24 mouse cellular contexts compared by ENCODE assay signal in the genomic region with DNA sequence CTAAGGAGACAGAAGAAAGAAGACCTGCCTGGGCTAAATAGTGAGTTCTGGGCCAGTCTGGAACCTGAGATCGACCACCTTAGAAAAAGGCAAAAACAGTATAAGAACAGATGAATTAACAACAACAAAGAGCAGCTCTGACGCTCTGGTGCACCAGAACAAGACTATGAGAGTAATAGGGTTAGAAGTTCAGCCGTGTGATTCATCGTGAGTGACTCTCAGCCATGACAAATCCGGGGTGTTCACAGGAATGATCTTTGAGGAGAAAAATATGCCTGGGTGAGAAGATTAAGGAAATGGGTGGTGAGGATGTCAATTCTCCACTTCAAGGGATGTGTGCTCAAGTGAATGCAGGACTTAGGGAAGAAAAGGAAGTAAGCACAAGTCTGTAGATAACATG. TPM values are rescaled to one million over a fixed set of nuclear protein-coding genes. Genes with fewer than 3 reads are reported as not detected.
"Had no signal": no experiment of that assay in that cellular context is flagged by ENCODE, and none has a peak within 500 bp of the region (broad histone marks: within the 10 kb centered on the region; RNA-seq: fewer than 3 reads in every experiment).

No protein-coding gene starts in this region.

- H3K36me3 ChIP-seq: limb, embryonic 10.5 days; limb, embryonic 13.5 days; liver, embryonic 12.5 days; liver, embryonic 15.5 days; lung, embryonic 15.5 days; midbrain, embryonic 10.5 days; midbrain, embryonic 13.5 days; neural tube, embryonic 13.5 days had no signal

- H3K9ac ChIP-seq: limb, embryonic 13.5 days; liver, embryonic 12.5 days; liver, embryonic 15.5 days; lung, embryonic 15.5 days; midbrain, embryonic 13.5 days; neural tube, embryonic 13.5 days had no signal

- H3K4me1 ChIP-seq: limb, embryonic 10.5 days; limb, embryonic 13.5 days; liver, embryonic 12.5 days; liver, embryonic 15.5 days; lung, embryonic 15.5 days; megakaryocyte, embryonic 14.5 days; midbrain, embryonic 10.5 days; midbrain, embryonic 13.5 days; neural tube, embryonic 13.5 days had no signal

- H3K27ac ChIP-seq: limb, embryonic 10.5 days; limb, embryonic 13.5 days; liver, embryonic 12.5 days; liver, embryonic 15.5 days; lung, embryonic 15.5 days; midbrain, embryonic 10.5 days; midbrain, embryonic 13.5 days; neural tube, embryonic 13.5 days; stomach, postnatal 0 days had no signal

- H3K4me3 ChIP-seq: limb, embryonic 10.5 days; limb, embryonic 13.5 days; liver, embryonic 12.5 days; liver, embryonic 15.5 days; lung, embryonic 15.5 days; megakaryocyte, embryonic 14.5 days; midbrain, embryonic 10.5 days; midbrain, embryonic 13.5 days; myocyte; neural tube, embryonic 13.5 days had no signal

- H3K27me3 ChIP-seq: limb, embryonic 13.5 days; liver, embryonic 12.5 days; liver, embryonic 15.5 days; lung, embryonic 15.5 days; megakaryocyte, embryonic 14.5 days; midbrain, embryonic 13.5 days; neural tube, embryonic 13.5 days had no signal

- H3K9me3 ChIP-seq: limb, embryonic 10.5 days; limb, embryonic 13.5 days; liver, embryonic 12.5 days; liver, embryonic 15.5 days; lung, embryonic 15.5 days; megakaryocyte, embryonic 14.5 days; midbrain, embryonic 10.5 days; midbrain, embryonic 13.5 days; neural tube, embryonic 13.5 days had no signal

- DNase-seq: kidney, adult 9 months; kidney, postnatal 14 days; kidney, postnatal 4 days; liver; lung, adult 18-20 months; lung, postnatal 10 days; lung, postnatal 36 days; right cerebral cortex, adult 18-20 months; right cerebral cortex, postnatal 14 days; right cerebral cortex, postnatal 4 days; thymus, postnatal 25 days had no signal

- ATAC-seq: liver, embryonic 12.5 days; midbrain, embryonic 13.5 days; midbrain, embryonic 16.5 days had no signal

- H3K4me2 ChIP-seq: limb, embryonic 13.5 days; liver, embryonic 12.5 days; liver, embryonic 15.5 days; lung, embryonic 15.5 days; midbrain, embryonic 13.5 days; neural tube, embryonic 13.5 days had no signal

RNA-seq across cellular contexts. Expression of gene Tmprss11g, which starts 6.9 kb away (rescaled TPM):
- polyA plus RNA-seq: kidney, embryonic 16.5 days; limb, embryonic 10.5 days; limb, embryonic 13.5 days; liver, embryonic 12.5 days; liver, embryonic 15.5 days; midbrain, embryonic 10.5 days; midbrain, embryonic 13.5 days; midbrain, embryonic 16.5 days; myocyte; neural tube, embryonic 13.5 days had no signal

RNA-seq across cellular contexts. Expression of gene Tmprss11a, which starts 42.7 kb away (rescaled TPM):
- polyA plus RNA-seq: kidney, embryonic 16.5 days; limb, embryonic 10.5 days; limb, embryonic 13.5 days; liver, embryonic 12.5 days; liver, embryonic 15.5 days; lung, embryonic 15.5 days; midbrain, embryonic 10.5 days; midbrain, embryonic 13.5 days; midbrain, embryonic 16.5 days; myocyte; neural tube, embryonic 13.5 days had no signal
